Mouse (Mus musculus) limb, embryonic 13.5 days (tissue): ENCODE data around the gene Lrmda. TPM values are rescaled to one million over a fixed set of nuclear protein-coding genes. Genes with fewer than 3 reads are reported as not detected.

Source experiments
- ATAC-seq: fragments of 200-750 bp; cut with Nextera tagmentation; 2 replicates; pipeline ENCODE4 v1.8.0; 2017; ENCODE audit warnings: low read depth, moderate number of reproducible peaks, moderate TSS enrichment; ENCODE audit not compliant: low FRiP score
- H3K27ac ChIP-seq: fragments of 300-500 bp; sonication (generic); 2 replicates; pipeline ENCODE4 v1.5.1; 2015; ENCODE audit warnings: inconsistent platforms, mild to moderate bottlenecking, moderate library complexity
- H3K27me3 ChIP-seq: fragments of 300-500 bp; sonication (generic); 2 replicates; pipeline ENCODE4 v1.6.1; 2015; ENCODE audit warnings: mild to moderate bottlenecking, inconsistent platforms
- H3K36me3 ChIP-seq: fragments of 300-500 bp; sonication (generic); 2 replicates; pipeline ENCODE4 v1.6.1; 2015; ENCODE audit warnings: inconsistent platforms, mild to moderate bottlenecking, moderate library complexity
- H3K4me1 ChIP-seq: fragments of 300-500 bp; sonication (generic); 2 replicates; pipeline ENCODE4 v1.6.1; 2015; ENCODE audit warnings: inconsistent platforms
- H3K4me2 ChIP-seq: fragments of 300-500 bp; sonication (generic); replicated peaks from 2 replicates; pipeline ENCODE4 v1.6.1; 2015; ENCODE audit warnings: inconsistent platforms, mild to moderate bottlenecking, moderate library complexity
- H3K4me3 ChIP-seq: fragments of 300-500 bp; sonication (generic); 2 replicates; pipeline ENCODE4 v1.5.1; 2015; ENCODE audit warnings: moderate library complexity, mild to moderate bottlenecking, inconsistent platforms
- H3K9ac ChIP-seq: fragments of 300-500 bp; sonication (generic); 2 replicates; pipeline ENCODE4 v1.6.1; 2015; ENCODE audit warnings: mild to moderate bottlenecking, inconsistent platforms
- H3K9me3 ChIP-seq: fragments of 300-500 bp; sonication (generic); 2 replicates; pipeline ENCODE4 v1.6.1; 2016; ENCODE audit warnings: inconsistent platforms
- WGBS: fragments of 180-500 bp; shearing (Covaris S2); methylation state at CpG from one replicate; pipeline ENCODE4 v1.1.7; 2015; 5-methylcytosine and 5-hydroxymethylcytosine counted together
- polyA plus RNA-seq: library from polyadenylated mRNA; unstranded; fragments of >200 nt; fragmentation: Nextera tagmentation; extraction: Ambion mirVana; gene quantifications from 2 replicates; pipeline ENCODE4 v1.2.1, GENCODE M21; 2015

Lrmda gene
- polyA plus RNA-seq, 1 experiment from 2014 or later: 0.38 TPM

- H3K4me3 ChIP-seq: no peak overlapping the region
- H3K27me3 ChIP-seq: peaks cover 22% of the 10 kb centered on the region; the same call in 1 of the 2 replicates
- H3K27ac ChIP-seq: no peak overlapping the region
- H3K4me2 ChIP-seq: no peak overlapping the region
- H3K9ac ChIP-seq: no peak overlapping the region
- no peak for ATAC-seq
- H3K4me1 ChIP-seq: peaks cover 13% of the 10 kb centered on the region
- H3K36me3 ChIP-seq: no peaks in the 10 kb centered on the region
- no peaks in the 10 kb centered on the region for H3K9me3 ChIP-seq
- 68% methylated on average over 5 of the region's 5 CpGs for WGBS
Measured at GRCm38 (mm10) chr14:22598638-22599037, 579.1 kb downstream of the Lrmda start.

DNA sequence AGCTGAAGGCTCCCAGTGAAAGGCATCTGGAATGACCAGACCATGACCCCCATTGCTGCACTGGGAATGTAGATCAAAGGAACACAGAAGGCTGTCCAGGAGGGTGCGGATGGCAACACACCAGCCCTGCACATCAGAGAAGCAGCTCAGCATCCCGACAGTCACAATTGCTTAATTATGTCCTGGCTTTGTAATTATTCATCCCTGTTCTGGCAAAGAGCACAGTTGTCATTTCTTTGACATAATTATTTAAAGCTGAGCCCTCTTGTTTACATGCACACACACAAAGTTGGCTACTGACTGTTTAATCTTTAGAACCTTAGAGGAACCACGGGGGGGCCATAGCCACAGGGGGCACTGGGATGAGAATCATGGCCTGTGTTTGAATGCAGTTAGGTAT lies 580.7 kb downstream of the Lrmda start:
- Histone ChIP-seq H3K4me1 (peaks cover 13% of the 10 kb centered on the region), H3K9ac (no peak overlapping the region), H3K36me3 (no peaks in the 10 kb centered on the region), H3K9me3 (no peaks in the 10 kb centered on the region), H3K4me3 (no peak overlapping the region), H3K27me3 (peaks cover 22% of the 10 kb centered on the region), H3K27ac (no peak overlapping the region), H3K4me2 (no peak overlapping the region)
- no peak for ATAC-seq
- WGBS: 30% methylated on average over 3 of the region's 3 CpGs

DNA sequence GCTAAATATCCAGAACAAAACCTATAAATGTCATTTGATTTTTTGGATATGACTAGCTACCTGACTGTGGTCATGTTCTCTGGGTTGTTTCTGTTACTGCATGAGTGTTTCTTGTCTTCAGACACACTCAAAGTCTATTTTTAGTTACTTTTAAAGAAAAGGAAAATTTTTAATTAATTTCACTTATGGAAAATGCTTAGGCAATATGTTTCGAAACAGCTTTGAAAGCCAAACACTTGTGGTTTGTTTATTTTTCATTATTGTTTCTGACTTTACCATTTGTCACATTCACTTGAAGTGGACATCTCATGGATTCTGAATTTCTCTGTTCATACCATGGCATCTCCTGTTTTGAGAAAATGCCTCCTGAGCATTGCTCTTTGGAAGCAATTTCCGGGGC lies 582.8 kb downstream of the Lrmda start:
- no peak for ATAC-seq
- Histone ChIP-seq H3K36me3 (no peaks in the 10 kb centered on the region), H3K4me2 (no peak overlapping the region), H3K27me3 (peaks cover 23% of the 10 kb centered on the region), H3K4me3 (no peak overlapping the region), H3K4me1 (peaks cover 12% of the 10 kb centered on the region), H3K9me3 (no peaks in the 10 kb centered on the region), H3K9ac (no peak overlapping the region), H3K27ac (no peak overlapping the region)
- WGBS: 86% methylated on average over 2 of the region's 2 CpGs

DNA sequence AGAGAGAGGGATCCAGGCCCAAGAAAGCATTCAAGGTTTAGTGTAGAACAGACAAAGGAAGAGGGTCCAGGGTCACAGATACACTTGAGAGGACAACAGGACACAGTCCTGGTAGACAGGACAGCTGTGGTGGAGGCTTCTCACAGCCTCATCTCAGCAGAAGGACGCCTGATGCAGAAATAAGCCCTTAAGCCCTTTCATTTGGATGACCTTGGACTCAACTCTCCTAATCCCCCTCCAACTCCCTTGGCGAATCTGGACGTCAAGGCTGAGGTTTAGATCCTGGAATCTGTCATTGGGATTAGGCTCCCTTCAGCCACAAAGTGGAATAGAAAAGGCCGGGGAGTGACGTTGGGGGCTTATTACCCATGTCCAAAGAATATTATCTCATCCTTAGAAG lies 589.1 kb downstream of the Lrmda start:
- Histone ChIP-seq H3K4me3 (no peak overlapping the region), H3K4me1 (peaks cover 31% of the 10 kb centered on the region), H3K27ac (no peak overlapping the region), H3K4me2 (no peak overlapping the region), H3K9me3 (no peaks in the 10 kb centered on the region; the same call in 1 of the 2 replicates), H3K9ac (no peak overlapping the region), H3K27me3 (peaks cover 22% of the 10 kb centered on the region), H3K36me3 (no peaks in the 10 kb centered on the region)
- peak; percentile 28; the same call in 1 of the 2 replicates for ATAC-seq
- 49% methylated on average over 5 of the region's 5 CpGs for WGBS

- H3K27me3 ChIP-seq: peaks cover 16% of the 10 kb centered on the region
- WGBS: 26% methylated on average over 13 of the region's 13 CpGs
- no peak overlapping the region for H3K4me3 ChIP-seq
- H3K4me2 ChIP-seq: 0 out of 2 replicates have a peak overlapping the region, but pooled peaks have one; percentile 9
- H3K4me1 ChIP-seq: peaks cover 31% of the 10 kb centered on the region
- no peak overlapping the region for H3K9ac ChIP-seq
- H3K36me3 ChIP-seq: no peaks in the 10 kb centered on the region
- H3K9me3 ChIP-seq: no peaks in the 10 kb centered on the region; the same call in 1 of the 2 replicates
- 0 out of 2 replicates have a peak overlapping the region, but pooled peaks have one; percentile 10 for H3K27ac ChIP-seq
- peak; percentile 79 for ATAC-seq
Measured at GRCm38 (mm10) chr14:22609261-22610245, 590.0 kb downstream of the Lrmda start.

- no peaks in the 10 kb centered on the region; the same call in 1 of the 2 replicates for H3K9me3 ChIP-seq
- no peak overlapping the region for H3K4me2 ChIP-seq
- H3K27ac ChIP-seq: no peak overlapping the region
- 85% methylated on average over 3 of the region's 3 CpGs for WGBS
- H3K36me3 ChIP-seq: no peaks in the 10 kb centered on the region
- H3K4me3 ChIP-seq: no peak overlapping the region
- no peak for ATAC-seq
- peaks cover 22% of the 10 kb centered on the region; the same call in 1 of the 2 replicates for H3K27me3 ChIP-seq
- H3K4me1 ChIP-seq: peaks cover 31% of the 10 kb centered on the region
- no peak overlapping the region for H3K9ac ChIP-seq
Measured at GRCm38 (mm10) chr14:22611011-22611410, 591.5 kb downstream of the Lrmda start.

GRCm38 (mm10) chr14:22620191-22620590 lies 600.7 kb downstream of the Lrmda start:
- Histone ChIP-seq H3K4me3 (no peak overlapping the region), H3K27ac (no peak overlapping the region), H3K9me3 (no peaks in the 10 kb centered on the region), H3K4me2 (no peak overlapping the region), H3K4me1 (0 out of 2 replicates have a peak, but pooled peaks cover 4% of the 10 kb centered on the region), H3K36me3 (no peaks in the 10 kb centered on the region), H3K9ac (no peak overlapping the region), H3K27me3 (peaks cover under 1% of the 10 kb centered on the region; the same call in 1 of the 2 replicates)
- no peak for ATAC-seq

DNA sequence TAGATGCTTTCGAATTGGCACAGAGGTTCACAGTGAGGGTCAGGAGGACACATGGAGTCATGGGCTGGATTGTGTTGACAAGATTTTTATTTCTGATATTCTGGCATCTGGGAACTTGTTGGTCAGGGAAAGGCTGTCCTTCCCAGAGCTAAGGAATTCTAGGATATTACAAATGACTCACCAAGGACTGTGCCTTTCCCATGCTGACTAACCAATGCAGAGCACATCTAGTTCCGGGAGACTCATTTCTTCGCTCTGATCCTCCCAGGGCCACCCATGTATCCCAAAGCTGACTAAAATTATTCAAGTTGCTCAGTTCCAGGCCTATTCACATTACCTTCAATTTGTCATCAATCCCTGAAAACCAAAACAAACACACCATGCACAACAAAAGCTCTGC lies 602.4 kb downstream of the Lrmda start:
- WGBS: 92% methylated on average over 3 of the region's 3 CpGs

GRCm38 (mm10) chr14:22627105-22627829 lies 607.8 kb downstream of the Lrmda start:
- ATAC-seq: no peak
- WGBS: 44% methylated on average over 8 of the region's 8 CpGs

More for the DNA sequence above, 602.4 kb downstream of the Lrmda start:
- Histone ChIP-seq H3K4me3 (no peak overlapping the region), H3K4me2 (no peak overlapping the region), H3K4me1 (0 out of 2 replicates have a peak, but pooled peaks cover 13% of the 10 kb centered on the region), H3K9ac (no peak overlapping the region), H3K27ac (no peak overlapping the region), H3K9me3 (no peaks in the 10 kb centered on the region), H3K27me3 (no peaks in the 10 kb centered on the region; the same call in 1 of the 2 replicates), H3K36me3 (no peaks in the 10 kb centered on the region)
- no peak for ATAC-seq

DNA sequence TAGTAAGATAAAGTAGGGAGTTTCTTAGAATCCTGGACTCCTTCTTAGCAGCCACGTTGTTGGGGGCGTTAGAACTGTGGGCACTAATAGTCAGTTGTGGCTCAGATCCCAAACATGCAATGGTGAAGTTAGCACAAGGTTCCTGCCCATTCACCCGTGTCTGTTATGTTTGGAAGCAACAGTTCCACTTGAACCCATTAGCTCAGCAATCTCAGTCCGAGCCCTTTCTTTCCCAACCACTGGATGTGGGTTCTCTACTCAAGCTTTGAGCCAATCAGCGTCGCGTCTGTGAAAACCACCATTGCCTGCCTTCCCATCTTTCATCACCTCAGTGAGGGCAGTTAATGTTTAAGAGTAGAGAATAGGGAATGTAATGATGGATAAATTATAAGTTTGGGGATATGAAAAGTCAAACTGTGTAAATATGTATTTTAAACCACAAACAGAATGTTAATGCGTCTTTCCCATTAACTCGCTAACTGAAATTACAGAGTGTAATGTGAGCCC lies 610.9 kb downstream of the Lrmda start:
- H3K9me3 ChIP-seq: no peaks in the 10 kb centered on the region
- no peaks in the 10 kb centered on the region for H3K36me3 ChIP-seq
- H3K4me1 ChIP-seq: 0 out of 2 replicates have a peak, but pooled peaks cover 11% of the 10 kb centered on the region
- H3K4me3 ChIP-seq: no peak overlapping the region
- ATAC-seq: no peak
- 0 out of 2 replicates have a peak, but pooled peaks cover 7% of the 10 kb centered on the region for H3K27me3 ChIP-seq
- 79% methylated on average over 9 of the region's 9 CpGs for WGBS
- H3K27ac ChIP-seq: no peak overlapping the region
- no peak overlapping the region for H3K4me2 ChIP-seq
- no peak overlapping the region for H3K9ac ChIP-seq

More at GRCm38 (mm10) chr14:22627105-22627829, 607.8 kb downstream of the Lrmda start:
- no peak overlapping the region for H3K9ac ChIP-seq
- no peaks in the 10 kb centered on the region for H3K9me3 ChIP-seq
- H3K4me2 ChIP-seq: no peak overlapping the region
- no peaks in the 10 kb centered on the region for H3K36me3 ChIP-seq
- no peak overlapping the region for H3K4me3 ChIP-seq
- 0 out of 2 replicates have a peak, but pooled peaks cover 11% of the 10 kb centered on the region for H3K4me1 ChIP-seq
- peak overlapping the region; percentile 28; the same call in 1 of the 2 replicates for H3K27ac ChIP-seq
- no peaks in the 10 kb centered on the region for H3K27me3 ChIP-seq

DNA sequence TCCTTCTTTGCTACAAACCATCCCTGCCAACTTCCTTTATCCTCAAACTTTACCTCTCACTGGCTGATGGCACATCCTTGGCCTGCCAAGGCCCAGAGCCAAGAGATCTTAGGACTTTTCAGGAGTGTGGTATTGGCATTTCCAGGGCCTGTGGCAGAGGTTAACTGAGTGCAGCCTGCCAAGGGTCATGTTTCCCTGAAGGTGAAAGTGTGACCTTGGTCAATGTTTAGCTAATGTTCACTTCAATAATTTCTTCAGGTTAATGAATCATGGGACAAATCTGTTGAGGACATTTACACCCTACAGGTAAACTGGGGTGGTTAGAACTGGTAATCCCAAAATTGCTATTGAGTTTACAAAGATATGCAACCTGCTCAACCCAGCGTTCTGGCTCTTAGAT lies 614.1 kb downstream of the Lrmda start:
- no peaks in the 10 kb centered on the region for H3K9me3 ChIP-seq
- no peak overlapping the region for H3K9ac ChIP-seq
- H3K27me3 ChIP-seq: 0 out of 2 replicates have a peak, but pooled peaks cover 7% of the 10 kb centered on the region
- no peaks in the 10 kb centered on the region for H3K4me1 ChIP-seq
- H3K36me3 ChIP-seq: no peaks in the 10 kb centered on the region
- no peak overlapping the region for H3K27ac ChIP-seq
- no peak for ATAC-seq
- WGBS: 82% methylated on average over 1 of the region's 1 CpGs
- no peak overlapping the region for H3K4me2 ChIP-seq
- no peak overlapping the region for H3K4me3 ChIP-seq
